Mouse (Mus musculus) heart, embryonic 14.5 days (tissue): ENCODE measurements at regions not wholly inside any gene's neighbourhood (a gene's known extent, or its start where the extent isn't known, plus 50 kb on each side); places are given as distances from the start of the nearest gene placed in this dataset.

Experiments
- ATAC-seq: fragments of 200-750 bp; cut with Nextera tagmentation; 2 replicates; pipeline ENCODE4 v1.8.0; 2017; ENCODE audit warnings: low read depth, moderate TSS enrichment; ENCODE audit not compliant: insufficient number of reproducible peaks, insufficient read depth, low FRiP score
- H3K27ac ChIP-seq, 2 experiments: fragments of 200-500 bp in 1 of 2; fragments of 300-500 bp in 1 of 2; sonication (generic) in 1 of 2; replicated peaks in 1 of 2; 2 replicates each; pipeline ENCODE4 v1.5.1; 2012 to 2014; ENCODE audit warnings: low read depth in 2 of 2, low read length in 2 of 2, control low read depth in 1 of 2, mild to moderate bottlenecking in 1 of 2, mixed read lengths in 1 of 2; ENCODE audit not compliant: control insufficient read depth in 1 of 2, insufficient read depth in 1 of 2
- H3K27me3 ChIP-seq: fragments of 300-500 bp; sonication (generic); 2 replicates; pipeline ENCODE4 v1.6.1; 2014; ENCODE audit warnings: mild to moderate bottlenecking, low read length, control low read depth; ENCODE audit not compliant: control insufficient read depth, insufficient read depth
- H3K36me3 ChIP-seq: fragments of 300-500 bp; sonication (generic); 2 replicates; pipeline ENCODE4 v1.6.1; 2014; ENCODE audit warnings: mild to moderate bottlenecking, control low read depth, low read length, mixed read lengths; ENCODE audit not compliant: control insufficient read depth, insufficient read depth
- H3K4me1 ChIP-seq, 2 experiments: fragments of 200-500 bp in 1 of 2; fragments of 300-500 bp in 1 of 2; sonication (generic) in 1 of 2; 2 replicates each; pipeline ENCODE4 v1.6.1; 2012 to 2014; ENCODE audit warnings: low read length in 2 of 2, control low read depth in 1 of 2, mixed read lengths in 1 of 2; ENCODE audit not compliant: control insufficient read depth in 2 of 2, insufficient read depth in 2 of 2
- H3K4me2 ChIP-seq: fragments of 300-500 bp; sonication (generic); 2 replicates; pipeline ENCODE4 v1.6.1; 2014; ENCODE audit warnings: mild to moderate bottlenecking, low read length
- H3K4me3 ChIP-seq, 2 experiments: fragments of 200-500 bp in 1 of 2; fragments of 300-500 bp in 1 of 2; sonication (generic) in 1 of 2; 2 replicates each; pipeline ENCODE4 v1.5.1; 2012 to 2014; ENCODE audit warnings: low read length in 2 of 2, mild to moderate bottlenecking in 2 of 2, control low read depth in 1 of 2, low read depth in 1 of 2, moderate library complexity in 1 of 2; ENCODE audit not compliant: control insufficient read depth in 1 of 2, insufficient read depth in 1 of 2
- H3K9ac ChIP-seq: fragments of 300-500 bp; sonication (generic); 2 replicates; pipeline ENCODE4 v1.6.1; 2014; ENCODE audit warnings: mild to moderate bottlenecking, low read length
- H3K9me3 ChIP-seq: fragments of 300-500 bp; sonication (generic); 2 replicates; pipeline ENCODE4 v1.6.1; 2016; ENCODE audit warnings: low read length, control low read depth; ENCODE audit not compliant: control insufficient read depth
- WGBS: fragments of 180-500 bp; shearing (Covaris S2); extraction: QIAGEN DNeasy Blood & Tissue Kit; methylation state at CpG from one replicate; pipeline ENCODE4 v1.1.7; 2014; 5-methylcytosine and 5-hydroxymethylcytosine counted together

DNA sequence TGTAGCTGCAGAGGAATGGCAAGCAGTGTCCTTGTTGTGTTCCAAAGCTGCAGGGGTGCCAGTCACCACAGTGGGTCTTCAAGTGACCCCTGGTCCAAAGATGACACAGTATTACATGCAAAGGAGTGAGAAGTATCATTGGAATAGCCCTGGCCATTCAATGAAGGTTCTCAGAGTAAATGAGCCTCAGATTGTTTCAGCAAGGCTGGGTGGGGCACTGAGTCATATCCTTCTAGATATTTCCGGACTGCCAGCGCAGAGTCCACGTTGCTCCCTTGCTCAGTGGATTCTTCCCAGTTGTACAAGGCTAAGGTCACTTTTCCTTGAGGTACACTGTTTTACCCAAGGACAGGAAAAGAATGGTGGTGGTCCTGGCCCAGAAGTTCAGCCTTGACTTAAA, 319.2 kb upstream of the Irx1 start:
- WGBS = 81% methylated on average over 3 of the region's 3 CpGs

DNA sequence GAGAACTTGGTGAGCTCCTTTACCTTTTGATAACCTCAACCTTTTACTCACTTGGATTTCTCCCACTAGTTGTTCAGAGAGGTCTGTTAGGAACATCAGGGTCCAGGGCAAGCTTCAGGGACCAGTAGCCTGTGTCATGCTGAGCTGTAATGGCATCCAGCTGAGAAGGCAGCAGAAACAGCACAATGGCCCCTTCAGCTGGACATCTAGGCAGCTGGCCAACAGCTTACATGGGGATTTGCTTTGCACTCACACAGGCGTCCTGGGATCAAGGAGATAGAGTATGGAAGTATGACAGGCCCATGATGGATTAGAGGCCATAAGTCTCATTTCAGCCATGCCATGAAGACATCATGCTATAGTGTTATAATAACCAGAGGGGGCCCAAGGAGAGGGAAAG, 320.2 kb upstream of the Irx1 start:
- no peak overlapping the region for H3K4me3 ChIP-seq
- H3K27ac ChIP-seq = no peak overlapping the region
- no peak for ATAC-seq
- H3K36me3 ChIP-seq = no peaks in the 10 kb centered on the region
- H3K4me2 ChIP-seq = no peak overlapping the region
- H3K4me1 ChIP-seq = no peaks in the 10 kb centered on the region
- H3K9ac ChIP-seq = no peak overlapping the region
- WGBS = 36% methylated on average over 1 of the region's 1 CpGs
- H3K27me3 ChIP-seq = no peaks in the 10 kb centered on the region
- no peaks in the 10 kb centered on the region for H3K9me3 ChIP-seq

More for the DNA sequence above, 319.2 kb upstream of the Irx1 start:
- H3K4me2 ChIP-seq = no peak overlapping the region
- no peak overlapping the region for H3K9ac ChIP-seq
- no peaks in the 10 kb centered on the region for H3K36me3 ChIP-seq
- H3K9me3 ChIP-seq = no peaks in the 10 kb centered on the region
- no peaks in the 10 kb centered on the region for H3K4me1 ChIP-seq
- no peak overlapping the region for H3K27ac ChIP-seq
- H3K27me3 ChIP-seq = no peaks in the 10 kb centered on the region
- H3K4me3 ChIP-seq = no peak overlapping the region
- no peak for ATAC-seq

DNA sequence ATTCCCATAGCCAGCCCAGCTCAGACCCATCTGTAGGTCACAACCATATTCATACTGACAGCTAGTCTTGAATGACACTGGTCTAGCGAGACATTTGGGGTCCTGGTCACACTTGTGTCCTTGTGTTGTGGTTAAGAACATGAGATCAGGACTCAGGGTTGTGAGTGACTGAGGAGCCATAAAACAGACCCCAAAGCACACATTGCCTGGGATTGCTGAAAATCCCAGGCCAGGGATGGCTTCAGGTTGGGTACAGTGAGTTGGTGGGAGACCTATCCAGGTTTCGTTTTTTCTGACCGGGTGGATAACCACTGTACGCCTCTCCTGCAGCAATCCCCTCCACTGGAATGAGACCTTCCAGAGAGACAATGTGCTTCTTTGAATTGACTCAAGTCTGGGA, 322.8 kb upstream of the Irx1 start:
- 91% methylated on average over 4 of the region's 4 CpGs for WGBS
- no peak for ATAC-seq

DNA sequence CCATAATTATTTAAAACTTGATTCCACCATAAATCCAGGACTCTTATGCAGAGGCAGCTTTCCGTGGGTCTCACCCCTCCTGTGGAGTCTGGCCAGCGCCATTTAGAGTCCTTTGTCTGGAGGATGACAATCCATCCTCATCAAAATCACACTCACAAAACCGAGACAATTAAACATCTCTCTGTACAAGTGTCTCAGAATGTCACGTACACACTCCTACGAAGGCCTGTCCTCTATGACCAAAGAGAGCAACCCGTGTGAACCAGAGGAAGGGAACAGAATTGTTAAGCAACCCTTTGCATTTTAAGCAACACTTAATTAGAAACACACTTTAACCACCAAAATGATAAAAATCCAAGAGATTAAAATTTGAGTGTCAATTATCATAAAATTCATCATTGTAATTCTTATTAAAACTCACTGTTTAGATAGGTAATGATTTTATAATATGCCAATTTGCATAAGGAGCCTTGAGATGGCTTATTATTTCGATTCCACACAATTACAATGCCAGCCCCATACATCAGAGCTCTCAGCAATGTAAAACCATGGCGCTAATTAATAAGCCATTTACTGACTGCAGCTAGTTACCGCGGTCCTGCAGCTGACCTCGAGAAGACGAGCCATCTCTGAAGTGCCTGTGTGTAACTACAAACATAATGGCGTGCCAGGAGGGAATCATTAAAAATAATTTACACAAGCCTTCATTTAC, 325.0 kb upstream of the Irx1 start:
- peak overlapping the region; percentile 34; the same call in 1 of the 2 replicates for H3K4me2 ChIP-seq
- 0 out of 2 replicates have a peak, but pooled peaks cover 3% of the 10 kb centered on the region for H3K27me3 ChIP-seq
- no peak overlapping the region for H3K4me3 ChIP-seq

More for the DNA sequence above, 322.8 kb upstream of the Irx1 start:
- H3K4me1 ChIP-seq = no peaks in the 10 kb centered on the region; a peak in 1 of 4 replicates
- H3K9me3 ChIP-seq = no peaks in the 10 kb centered on the region
- H3K9ac ChIP-seq = no peak overlapping the region
- no peak overlapping the region for H3K27ac ChIP-seq
- no peaks in the 10 kb centered on the region for H3K36me3 ChIP-seq
- no peak overlapping the region for H3K4me3 ChIP-seq
- H3K4me2 ChIP-seq = no peak overlapping the region
- 0 out of 2 replicates have a peak, but pooled peaks cover 3% of the 10 kb centered on the region for H3K27me3 ChIP-seq

DNA sequence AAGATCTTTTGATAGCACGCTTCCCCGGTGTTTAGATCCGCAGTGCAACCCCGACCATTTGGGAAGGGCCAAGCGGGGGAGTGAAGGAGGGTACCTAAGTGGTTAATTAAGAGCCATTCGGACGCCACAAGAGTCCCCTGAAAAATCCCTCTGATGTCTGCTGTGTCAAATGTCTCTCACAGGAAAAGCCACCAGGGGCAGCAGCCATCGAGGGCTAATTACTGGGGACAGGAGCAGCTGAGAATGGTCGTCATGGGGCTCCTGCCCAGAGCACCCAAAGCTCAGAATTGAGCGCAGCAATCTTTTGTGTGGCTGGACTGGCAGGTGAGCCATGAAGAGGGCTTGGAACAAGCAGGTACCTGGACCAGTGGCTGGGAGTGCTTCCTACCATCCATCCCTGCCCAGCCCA, 325.6 kb upstream of the Irx1 start:
- H3K4me2 ChIP-seq = peak overlapping the region; percentile 34; the same call in 1 of the 2 replicates
- H3K9ac ChIP-seq = no peak overlapping the region
- 10% methylated on average over 10 of the region's 10 CpGs for WGBS
- no peak overlapping the region for H3K27ac ChIP-seq
- H3K27me3 ChIP-seq = 0 out of 2 replicates have a peak, but pooled peaks cover 3% of the 10 kb centered on the region
- H3K36me3 ChIP-seq = no peaks in the 10 kb centered on the region
- H3K9me3 ChIP-seq = no peaks in the 10 kb centered on the region
- no peak for ATAC-seq
- H3K4me1 ChIP-seq = peaks cover 3 to 9% of the 10 kb centered on the region in 2 experiments; a peak in 3 of 4 replicates
- H3K4me3 ChIP-seq = no peak overlapping the region

More for the DNA sequence above, 325.0 kb upstream of the Irx1 start:
- WGBS = 53% methylated on average over 13 of the region's 13 CpGs
- Histone ChIP-seq H3K36me3 (no peaks in the 10 kb centered on the region), H3K27ac (no peak overlapping the region), H3K9me3 (no peaks in the 10 kb centered on the region), H3K9ac (no peak overlapping the region), H3K4me1 (peaks cover 3 to 9% of the 10 kb centered on the region in 2 experiments; a peak in 3 of 4 replicates)
- no peak for ATAC-seq

DNA sequence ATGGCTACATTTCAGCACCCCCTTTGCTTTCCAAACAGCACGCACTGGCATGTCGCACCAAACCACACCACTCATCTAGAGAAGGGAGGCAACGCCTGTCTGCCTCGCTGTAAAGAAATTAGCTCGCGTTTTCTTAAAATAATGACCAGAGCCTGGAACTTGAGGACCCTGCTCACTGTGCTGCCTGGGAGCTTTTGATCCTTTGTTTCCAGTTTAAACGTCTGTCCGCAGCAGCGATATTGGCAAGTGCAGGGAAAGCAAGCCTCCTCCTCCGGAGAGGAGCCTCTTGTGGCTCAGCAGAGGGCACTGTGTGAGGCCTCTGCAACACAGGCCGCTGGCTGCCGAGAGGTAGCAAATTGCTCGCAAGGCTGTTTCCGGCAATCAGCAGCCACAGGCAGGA, 328.8 kb upstream of the Irx1 start:
- Histone ChIP-seq H3K4me3 (peak overlapping the region; percentile 24 to 34; a peak in 3 of 4 replicates), H3K9me3 (no peaks in the 10 kb centered on the region), H3K27ac (no peak overlapping the region), H3K4me2 (peak overlapping the region; percentile 63), H3K36me3 (no peaks in the 10 kb centered on the region), H3K9ac (no peak overlapping the region), H3K27me3 (peaks cover 11% of the 10 kb centered on the region), H3K4me1 (peaks cover 3 to 9% of the 10 kb centered on the region in 2 experiments; a peak in 3 of 4 replicates)
- 4% methylated on average over 14 of the region's 14 CpGs for WGBS
- no peak for ATAC-seq

DNA sequence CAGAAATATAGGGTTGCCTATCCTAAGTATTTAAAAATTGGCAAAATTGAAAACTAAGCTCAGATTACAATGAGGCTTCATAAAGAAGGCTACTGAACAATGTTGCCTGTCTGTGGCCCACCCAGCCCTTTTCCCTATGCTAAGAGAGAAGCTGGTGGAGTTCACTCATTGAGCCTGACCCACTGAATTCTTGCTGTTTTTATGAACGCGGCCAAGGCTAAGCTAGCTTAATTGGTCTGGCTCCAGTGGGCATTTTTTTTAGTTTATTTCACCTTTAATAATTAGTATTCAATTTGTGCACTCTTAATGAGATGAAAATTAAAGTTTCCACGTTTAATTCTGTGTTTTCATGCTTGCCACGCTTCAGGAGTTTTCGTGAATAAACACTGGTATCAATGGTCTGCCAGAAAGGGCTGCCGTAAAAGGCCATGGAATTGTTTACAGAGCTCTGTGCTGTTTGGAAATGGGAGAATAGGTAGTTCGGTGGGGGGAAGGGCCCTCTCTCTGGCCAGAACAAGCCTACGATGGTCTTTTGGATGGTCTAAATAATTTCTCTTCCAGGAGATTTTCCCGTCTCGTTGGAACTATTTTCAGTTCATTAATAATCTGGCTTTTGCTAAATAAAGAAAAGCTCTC, 329.7 kb upstream of the Irx1 start:
- Histone ChIP-seq H3K27me3 (peaks cover 15% of the 10 kb centered on the region), H3K27ac (no peak overlapping the region), H3K9me3 (no peaks in the 10 kb centered on the region), H3K4me1 (peaks cover 3 to 9% of the 10 kb centered on the region in 2 experiments; a peak in 3 of 4 replicates), H3K9ac (no peak overlapping the region), H3K4me2 (no peak overlapping the region), H3K4me3 (no peak overlapping the region), H3K36me3 (no peaks in the 10 kb centered on the region)
- 77% methylated on average over 10 of the region's 10 CpGs for WGBS
- no peak for ATAC-seq
